Mouse (Mus musculus): ENCODE measurements around the gene Rnf5.

GRCm38 (mm10) chr17:34589681-34590101, 13.8 kb downstream of the Rnf5 start, which contains the start of gene Gpsm3:
- TF ChIP-seq CHD2 (IDR thresholded peaks at IDR 0.05; ENCODE audit: low read depth, low read length): no peak
- TF ChIP-seq ZNF384 (IDR thresholded peaks at IDR 0.05; ENCODE audit: low read depth, low read length): no peak
- TF ChIP-seq HCFC1 (IDR thresholded peaks at IDR 0.05; ENCODE audit: borderline replicate concordance, insufficient read depth, low read length): no peak
- no peak for TF ChIP-seq ZC3H11A (IDR thresholded peaks at IDR 0.05; ENCODE audit: borderline replicate concordance, low read depth, low read length)
- no peak for TF ChIP-seq MAFK (IDR thresholded peaks at IDR 0.05; ENCODE audit: insufficient read depth, low read depth, low read length)

Measured in ES-E14 (cell line).